Mouse (Mus musculus): Measurements from ENCODE around the gene Smim24. TPM values are rescaled to one million over a fixed set of nuclear protein-coding genes. Genes with fewer than 3 reads are reported as not detected.
A peak's percentile ranks its signal among the peaks of the same experiment; 100 is the strongest.

The Smim24 gene
- polyA plus RNA-seq, 1 experiment from 2014 or later: 2.9 TPM

GRCm38 (mm10) chr10:81384605-81384982 is 8.3 kb upstream of the Smim24 start:
- peak overlapping the region; percentile 63 for H3K4me2 ChIP-seq
- H3K9me3 ChIP-seq: no peaks in the 10 kb centered on the region
- peak overlapping the region; percentile 77 for H3K9ac ChIP-seq
- WGBS: under 1% methylated on average over 19 of the region's 19 CpGs
- H3K27me3 ChIP-seq: no peaks in the 10 kb centered on the region
- peaks cover 37% of the 10 kb centered on the region for H3K36me3 ChIP-seq
- H3K4me1 ChIP-seq: peaks cover 21% of the 10 kb centered on the region
- peak overlapping the region; percentile 76 for H3K4me3 ChIP-seq
- no peak for ATAC-seq (ENCODE audit: insufficient number of reproducible peaks, low FRiP score, low TSS enrichment, low read depth)
- H3K27ac ChIP-seq: peak overlapping the region; percentile 87

- 86% methylated on average over 22 of the region's 22 CpGs for WGBS
- Histone ChIP-seq H3K9ac (no peak overlapping the region), H3K27ac (no peak overlapping the region), H3K27me3 (no peaks in the 10 kb centered on the region), H3K4me3 (peak overlapping the region; percentile 76), H3K36me3 (peaks cover 37% of the 10 kb centered on the region), H3K4me1 (peaks cover 25% of the 10 kb centered on the region), H3K4me2 (peak overlapping the region; percentile 63), H3K9me3 (no peaks in the 10 kb centered on the region)
- ATAC-seq (ENCODE audit: insufficient number of reproducible peaks, low FRiP score, low TSS enrichment, low read depth): no peak
Observed at GRCm38 (mm10) chr10:81385603-81386306, 7.1 kb upstream of the Smim24 start.

GRCm38 (mm10) chr10:81387716-81388115 is 5.1 kb upstream of the Smim24 start:
- 92% methylated on average over 20 of the region's 20 CpGs for WGBS
- no peak for ATAC-seq (ENCODE audit: insufficient number of reproducible peaks, low FRiP score, low TSS enrichment, low read depth)
- no peaks in the 10 kb centered on the region for H3K9me3 ChIP-seq
- no peak overlapping the region for H3K9ac ChIP-seq
- no peak overlapping the region for H3K27ac ChIP-seq
- no peaks in the 10 kb centered on the region for H3K27me3 ChIP-seq
- H3K36me3 ChIP-seq: peaks cover 44% of the 10 kb centered on the region
- no peak overlapping the region for H3K4me2 ChIP-seq
- no peak overlapping the region for H3K4me3 ChIP-seq
- peaks cover 27% of the 10 kb centered on the region for H3K4me1 ChIP-seq

- H3K9ac ChIP-seq: no peak within 1 kb of the TSS
- no peak within 1 kb of the TSS for H3K27ac ChIP-seq
Observed at GRCm38 (mm10) chr10:81388505-81389055, 4.3 kb upstream of the Smim24 start, which contains the start of gene Gm48552. Gene Gm48552 (plus strand): TSS chr10:81389005.

GRCm38 (mm10) chr10:81389373-81389772 is 3.5 kb upstream of the Smim24 start:
- Histone ChIP-seq H3K4me2 (no peak overlapping the region), H3K9ac (no peak overlapping the region), H3K4me3 (no peak overlapping the region), H3K27me3 (no peaks in the 10 kb centered on the region), H3K36me3 (peaks cover 44% of the 10 kb centered on the region), H3K27ac (no peak overlapping the region), H3K9me3 (no peaks in the 10 kb centered on the region), H3K4me1 (peaks cover 42% of the 10 kb centered on the region)
- WGBS: 59% methylated on average over 3 of the region's 3 CpGs
- no peak for ATAC-seq (ENCODE audit: insufficient number of reproducible peaks, low FRiP score, low TSS enrichment, low read depth)

More at GRCm38 (mm10) chr10:81388505-81389055, 4.3 kb upstream of the Smim24 start, which contains the start of gene Gm48552:
- 87% methylated on average over 5 of the region's 5 CpGs for WGBS
- no peaks in the 10 kb centered on the region for H3K9me3 ChIP-seq
- H3K4me3 ChIP-seq: no peak within 1 kb of the TSS
- H3K4me1 ChIP-seq: peaks cover 36% of the 10 kb centered on the region
- H3K36me3 ChIP-seq: peaks cover 44% of the 10 kb centered on the region
- H3K27me3 ChIP-seq: no peaks in the 10 kb centered on the region
- no peak within 1 kb of the TSS for H3K4me2 ChIP-seq
- no peak for ATAC-seq (ENCODE audit: insufficient number of reproducible peaks, low FRiP score, low TSS enrichment, low read depth)

- Histone ChIP-seq H3K36me3 (peaks cover 44% of the 10 kb centered on the region), H3K4me3 (no peak overlapping the region), H3K9ac (no peak overlapping the region), H3K4me1 (peaks cover 43% of the 10 kb centered on the region), H3K27me3 (no peaks in the 10 kb centered on the region), H3K27ac (no peak overlapping the region), H3K9me3 (no peaks in the 10 kb centered on the region), H3K4me2 (no peak overlapping the region)
- 61% methylated on average over 23 of the region's 23 CpGs for WGBS
- ATAC-seq (ENCODE audit: insufficient number of reproducible peaks, low FRiP score, low TSS enrichment, low read depth): 0 out of 2 replicates have a peak, but pooled peaks have one; percentile 31
Observed at GRCm38 (mm10) chr10:81389801-81390677, 2.8 kb upstream of the Smim24 start.

GRCm38 (mm10) chr10:81390678-81390965 is 2.2 kb upstream of the Smim24 start:
- Histone ChIP-seq H3K9ac (no peak overlapping the region), H3K4me1 (peaks cover 40% of the 10 kb centered on the region), H3K9me3 (no peaks in the 10 kb centered on the region), H3K4me2 (no peak overlapping the region), H3K27ac (no peak overlapping the region), H3K27me3 (no peaks in the 10 kb centered on the region), H3K4me3 (no peak overlapping the region), H3K36me3 (peaks cover 44% of the 10 kb centered on the region)
- 89% methylated on average over 13 of the region's 13 CpGs for WGBS
- no peak for ATAC-seq (ENCODE audit: insufficient number of reproducible peaks, low FRiP score, low TSS enrichment, low read depth)

- Histone ChIP-seq H3K27me3 (no peaks in the 10 kb centered on the region), H3K27ac (no peak overlapping the region), H3K9ac (no peak overlapping the region), H3K4me3 (no peak overlapping the region), H3K36me3 (peaks cover 35% of the 10 kb centered on the region), H3K9me3 (no peaks in the 10 kb centered on the region), H3K4me1 (peaks cover 43% of the 10 kb centered on the region), H3K4me2 (no peak overlapping the region)
- no peak for ATAC-seq (ENCODE audit: insufficient number of reproducible peaks, low FRiP score, low TSS enrichment, low read depth)
- 88% methylated on average over 6 of the region's 6 CpGs for WGBS
Observed at GRCm38 (mm10) chr10:81392270-81392669, 581 bp upstream of the Smim24 start.

GRCm38 (mm10) chr10:81393456-81394063 is 709 bp downstream of the Smim24 start:
- H3K36me3 ChIP-seq: peaks cover 35% of the 10 kb centered on the region
- peak overlapping the region; percentile 74 for H3K27ac ChIP-seq
- 7% methylated on average over 19 of the region's 19 CpGs for WGBS
- H3K4me2 ChIP-seq: peak overlapping the region; percentile 55
- H3K27me3 ChIP-seq: no peaks in the 10 kb centered on the region
- no peak for ATAC-seq (ENCODE audit: insufficient number of reproducible peaks, low FRiP score, low TSS enrichment, low read depth)
- H3K4me3 ChIP-seq: peak overlapping the region; percentile 29
- no peaks in the 10 kb centered on the region for H3K9me3 ChIP-seq
- peaks cover 51% of the 10 kb centered on the region for H3K4me1 ChIP-seq
- H3K9ac ChIP-seq: peak overlapping the region; percentile 33; the same call in 1 of the 2 replicates

- Histone ChIP-seq H3K9me3 (no peaks in the 10 kb centered on the region), H3K27me3 (no peaks in the 10 kb centered on the region), H3K4me3 (no peak overlapping the region), H3K4me2 (no peak overlapping the region), H3K27ac (no peak overlapping the region), H3K4me1 (peaks cover 44% of the 10 kb centered on the region), H3K36me3 (peaks cover 39% of the 10 kb centered on the region), H3K9ac (no peak overlapping the region)
- ATAC-seq (ENCODE audit: insufficient number of reproducible peaks, low FRiP score, low TSS enrichment, low read depth): no peak
- 12% methylated on average over 5 of the region's 5 CpGs for WGBS
Observed at GRCm38 (mm10) chr10:81395127-81395526, 2.3 kb downstream of the Smim24 start.

GRCm38 (mm10) chr10:81395865-81396264 is 3.0 kb downstream of the Smim24 start:
- no peak overlapping the region for H3K9ac ChIP-seq
- no peaks in the 10 kb centered on the region for H3K27me3 ChIP-seq
- H3K36me3 ChIP-seq: peaks cover 47% of the 10 kb centered on the region
- no peak overlapping the region for H3K4me3 ChIP-seq
- H3K4me1 ChIP-seq: peaks cover 50% of the 10 kb centered on the region
- H3K27ac ChIP-seq: peak overlapping the region; percentile 71; the same call in 1 of the 2 replicates
- H3K9me3 ChIP-seq: no peaks in the 10 kb centered on the region
- ATAC-seq (ENCODE audit: insufficient number of reproducible peaks, low FRiP score, low TSS enrichment, low read depth): no peak
- H3K4me2 ChIP-seq: no peak overlapping the region
- WGBS: 73% methylated on average over 4 of the region's 4 CpGs
